Mouse (Mus musculus) midbrain, embryonic 13.5 days (tissue): ENCODE measurements around the gene Ftl1. TPM values are rescaled to one million over a fixed set of nuclear protein-coding genes. Genes with fewer than 3 reads are reported as not detected.
"Not testable (repeated sequence)": the region's sequence is repeated elsewhere in the genome, so short reads cannot be mapped to it uniquely, and the experiment has no call there.

Source experiments
- ATAC-seq: fragments of 200-750 bp; cut with Nextera tagmentation; 2 replicates; pipeline ENCODE4 v1.8.0; 2017; ENCODE audit warnings: mild to moderate bottlenecking, moderate TSS enrichment, moderate library complexity
- H3K27ac ChIP-seq: fragments of 300-500 bp; sonication (generic); 2 replicates; pipeline ENCODE4 v1.5.1; 2015; ENCODE audit warnings: inconsistent platforms, mild to moderate bottlenecking, moderate library complexity
- H3K27me3 ChIP-seq: fragments of 300-500 bp; sonication (generic); 2 replicates; pipeline ENCODE4 v1.6.1; 2015; ENCODE audit warnings: mild to moderate bottlenecking, inconsistent platforms
- H3K36me3 ChIP-seq: fragments of 300-500 bp; sonication (generic); 2 replicates; pipeline ENCODE4 v1.6.1; 2015; ENCODE audit warnings: mild to moderate bottlenecking, inconsistent platforms
- H3K4me1 ChIP-seq: fragments of 300-500 bp; sonication (generic); replicated peaks from 2 replicates; pipeline ENCODE4 v1.6.1; 2015; ENCODE audit warnings: inconsistent platforms
- H3K4me2 ChIP-seq: fragments of 300-500 bp; sonication (generic); replicated peaks from 2 replicates; pipeline ENCODE4 v1.6.1; 2015; ENCODE audit warnings: moderate library complexity, mild to moderate bottlenecking, inconsistent platforms
- H3K4me3 ChIP-seq: fragments of 300-500 bp; sonication (generic); replicated peaks from 2 replicates; pipeline ENCODE4 v1.5.1; 2015; ENCODE audit warnings: mild to moderate bottlenecking, inconsistent platforms
- H3K9ac ChIP-seq: fragments of 300-500 bp; sonication (generic); replicated peaks from 2 replicates; pipeline ENCODE4 v1.6.1; 2015; ENCODE audit warnings: mild to moderate bottlenecking, inconsistent platforms
- H3K9me3 ChIP-seq: fragments of 300-500 bp; sonication (generic); 2 replicates; pipeline ENCODE4 v1.6.1; 2016; ENCODE audit warnings: mild to moderate bottlenecking, inconsistent platforms
- WGBS: fragments of 180-500 bp; shearing (Covaris S2); methylation state at CpG from one replicate; pipeline ENCODE4 v1.1.7; 2015; 5-methylcytosine and 5-hydroxymethylcytosine counted together
- polyA plus RNA-seq: library from polyadenylated mRNA; unstranded; fragments of >200 nt; fragmentation: Nextera tagmentation; extraction: Ambion mirVana; gene quantifications from 2 replicates; pipeline ENCODE4 v1.2.1, GENCODE M21; 2015

Gene Ftl1
- polyA plus RNA-seq, 1 experiment from 2014 or later, result 7,096 TPM

DNA sequence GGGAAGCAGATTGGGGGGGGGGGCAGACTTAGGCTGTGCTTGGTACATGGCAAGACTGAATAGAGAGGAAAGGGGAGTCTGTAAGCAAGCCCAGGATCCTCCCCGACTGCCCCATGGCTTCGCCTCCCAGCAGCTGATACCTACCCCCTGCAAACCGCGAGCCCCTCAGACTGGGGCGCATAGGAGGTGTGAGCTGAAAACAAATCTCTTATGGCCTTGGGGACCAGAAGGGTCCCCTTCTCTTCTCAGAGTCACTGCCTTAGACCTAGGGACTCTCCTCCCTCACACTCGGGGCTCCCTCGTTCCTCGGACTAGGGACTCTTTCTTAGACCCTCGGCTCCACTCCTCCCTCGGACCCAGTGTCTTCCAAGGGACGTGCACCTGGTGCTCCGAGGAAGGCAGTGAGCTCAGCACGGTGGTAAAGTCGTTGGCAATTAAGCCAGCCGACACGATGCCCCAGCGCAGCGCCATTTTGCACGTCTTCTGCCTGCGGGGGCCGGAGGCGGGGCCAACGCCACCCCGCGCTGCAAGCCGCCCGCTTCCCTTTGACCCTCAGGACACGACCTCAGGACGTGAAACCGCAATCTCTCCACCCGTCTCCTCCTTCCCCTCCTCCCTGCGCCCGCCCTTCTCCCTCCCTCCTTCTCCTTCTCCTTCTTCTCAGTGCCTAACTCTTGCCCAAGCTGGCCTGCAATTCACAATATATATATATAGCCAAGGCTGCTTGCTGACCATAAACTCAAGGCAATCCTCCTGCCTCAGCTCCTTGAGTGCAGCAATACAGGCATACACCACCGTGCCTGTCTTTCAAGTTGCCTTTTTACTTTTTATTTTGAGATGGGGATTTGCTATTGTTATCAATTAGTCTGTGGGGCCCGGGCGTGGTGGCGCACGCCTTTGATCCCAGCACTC lies 28.9 kb upstream of the Ftl1 start, which contains the start of gene Dhdh:
TSS of gene Dhdh (minus strand) at position 513 of the 912 bp plus-strand sequence.
- peak within 1 kb of the TSS; percentile 86 for H3K27ac ChIP-seq
- ATAC-seq, result peak; percentile 78
- H3K4me2 ChIP-seq, result peak within 1 kb of the TSS; percentile 57
- no peaks in the 10 kb centered on the region for H3K9me3 ChIP-seq
- no peaks in the 10 kb centered on the region for H3K27me3 ChIP-seq
- peaks cover 17% of the 10 kb centered on the region for H3K36me3 ChIP-seq
- WGBS, result 9% methylated on average over 38 of the region's 38 CpGs
- peaks cover 26% of the 10 kb centered on the region for H3K4me1 ChIP-seq
- H3K4me3 ChIP-seq, result peak within 1 kb of the TSS; percentile 40
- peak within 1 kb of the TSS; percentile 65 for H3K9ac ChIP-seq

DNA sequence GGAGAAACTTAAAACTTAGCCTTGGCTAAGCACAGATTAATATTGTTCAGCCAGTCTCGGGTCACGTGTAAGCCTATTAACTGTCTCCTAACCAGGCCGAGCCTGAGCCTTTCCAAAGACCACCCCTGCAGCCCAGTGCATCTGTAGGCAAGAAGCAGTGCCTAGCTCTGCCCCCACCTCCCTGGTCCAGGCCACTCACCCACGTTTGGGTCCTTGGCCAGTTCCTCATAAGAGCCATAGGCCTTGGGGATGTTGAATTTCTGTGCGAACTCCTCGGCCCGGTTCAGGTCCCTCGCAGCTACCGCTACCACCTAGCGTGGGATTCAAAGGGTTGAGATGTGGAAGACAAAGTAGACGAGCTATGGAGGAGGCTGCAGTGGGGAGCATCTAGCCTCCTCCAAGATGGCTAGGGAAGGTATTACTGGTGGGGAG lies 28.2 kb upstream of the Ftl1 start:
- Histone ChIP-seq H3K36me3 (peaks cover 10% of the 10 kb centered on the region), H3K9me3 (no peaks in the 10 kb centered on the region), H3K9ac (peak overlapping the region; percentile 65; the same call in 1 of the 2 replicates), H3K27me3 (no peaks in the 10 kb centered on the region), H3K4me2 (peak overlapping the region; percentile 57), H3K27ac (peak overlapping the region; percentile 86), H3K4me1 (peaks cover 26% of the 10 kb centered on the region), H3K4me3 (peak overlapping the region; percentile 40)
- WGBS, result 13% methylated on average over 11 of the region's 11 CpGs
- peak; percentile 80 for ATAC-seq

DNA sequence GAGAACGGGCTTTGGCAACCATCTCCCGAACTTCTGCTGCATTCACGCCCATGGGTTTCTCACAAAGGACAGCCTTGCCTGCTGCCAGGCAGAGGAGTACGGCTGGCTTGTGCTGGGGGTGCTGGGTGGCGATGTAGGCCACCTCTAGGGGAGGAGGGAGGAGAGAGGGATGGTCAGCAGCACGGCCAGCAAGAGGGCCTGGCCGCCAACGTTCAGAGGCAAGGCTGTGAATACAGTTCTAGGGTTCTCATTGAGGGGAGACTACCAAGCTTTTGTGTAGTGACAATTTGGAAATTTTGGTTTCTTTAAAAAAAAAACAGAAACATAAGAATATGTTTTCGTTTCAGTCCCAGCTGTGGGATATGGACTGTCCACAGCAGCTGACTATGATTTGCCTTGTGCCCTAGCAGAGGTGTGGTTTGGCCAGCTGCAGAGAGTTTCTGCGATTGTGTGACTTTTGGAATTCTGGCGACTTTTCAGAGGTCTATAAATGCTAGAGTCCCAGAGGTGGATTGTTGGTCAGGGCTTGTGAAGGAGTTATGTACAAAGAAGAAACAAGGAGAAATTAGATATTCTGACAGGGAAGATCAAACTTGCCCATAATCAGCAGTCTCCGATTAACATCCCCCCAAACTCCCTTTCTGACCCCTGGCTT lies 27.2 kb upstream of the Ftl1 start, which contains the start of gene Gm45808:
TSS of gene Gm45808 (minus strand) at position 51 of the 655 bp plus-strand sequence.
- Histone ChIP-seq H3K9me3 (no peaks in the 10 kb centered on the region), H3K27me3 (no peaks in the 10 kb centered on the region), H3K9ac (no peak within 1 kb of the TSS), H3K4me2 (no peak within 1 kb of the TSS), H3K4me1 (peaks cover 26% of the 10 kb centered on the region), H3K27ac (no peak within 1 kb of the TSS), H3K4me3 (no peak within 1 kb of the TSS; the same call in 1 of the 2 replicates), H3K36me3 (peaks cover 1% of the 10 kb centered on the region; the same call in 1 of the 2 replicates)
- ATAC-seq, result no peak
- 85% methylated on average over 12 of the region's 12 CpGs for WGBS

DNA sequence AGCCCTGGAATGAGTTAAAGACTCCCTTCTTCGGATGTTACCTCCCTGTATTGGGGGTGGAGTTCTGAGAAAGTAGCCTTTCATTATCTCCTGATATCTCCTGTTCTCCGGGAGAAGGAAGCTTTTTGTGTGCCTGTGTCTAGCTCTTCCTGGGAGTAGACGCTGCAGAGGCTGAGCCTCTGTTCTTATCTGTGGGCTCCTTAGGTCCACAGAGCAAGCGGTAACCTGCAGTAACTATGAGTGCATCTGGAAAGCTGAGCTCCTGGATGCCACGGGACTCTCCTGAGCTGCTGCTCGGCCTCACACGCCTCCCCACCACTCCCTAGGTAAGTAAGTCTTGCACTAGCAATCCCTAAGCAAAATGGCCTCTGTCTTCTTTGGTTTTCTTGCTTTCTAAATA lies 26.5 kb upstream of the Ftl1 start:
- no peak for ATAC-seq
- Histone ChIP-seq H3K36me3 (no peaks in the 10 kb centered on the region), H3K4me2 (no peak overlapping the region), H3K4me3 (no peak overlapping the region), H3K9ac (no peak overlapping the region), H3K27ac (no peak overlapping the region), H3K9me3 (no peaks in the 10 kb centered on the region), H3K4me1 (peaks cover 24% of the 10 kb centered on the region), H3K27me3 (no peaks in the 10 kb centered on the region)
- WGBS, result 84% methylated on average over 7 of the region's 7 CpGs

DNA sequence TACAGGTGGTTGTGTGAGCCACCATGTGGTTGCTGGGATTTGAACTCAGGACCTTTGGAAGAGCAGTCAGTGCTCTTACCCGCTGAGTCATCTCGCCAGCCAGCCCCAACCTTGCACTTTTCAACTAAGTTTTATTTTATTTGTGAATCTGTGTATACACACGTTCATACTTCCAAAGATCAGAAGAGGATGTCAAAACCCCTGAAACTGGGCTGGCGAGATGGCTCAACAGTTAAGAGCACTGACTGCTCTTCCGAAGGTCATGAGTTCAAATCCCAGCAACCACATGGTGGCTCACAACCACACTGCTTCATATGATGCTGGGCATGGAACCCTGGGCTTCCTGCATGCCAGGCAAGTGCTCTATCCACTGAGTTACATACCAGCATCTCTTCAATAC lies 25.3 kb upstream of the Ftl1 start:
- not testable (repeated sequence) for H3K36me3 ChIP-seq, H3K27ac ChIP-seq, H3K27me3 ChIP-seq, H3K9me3 ChIP-seq, ATAC-seq, H3K4me3 ChIP-seq, H3K9ac ChIP-seq, H3K4me2 ChIP-seq
- H3K4me1 ChIP-seq, result peaks cover 17% of the 10 kb centered on the region
- 94% methylated on average over 5 of the region's 5 CpGs for WGBS

DNA sequence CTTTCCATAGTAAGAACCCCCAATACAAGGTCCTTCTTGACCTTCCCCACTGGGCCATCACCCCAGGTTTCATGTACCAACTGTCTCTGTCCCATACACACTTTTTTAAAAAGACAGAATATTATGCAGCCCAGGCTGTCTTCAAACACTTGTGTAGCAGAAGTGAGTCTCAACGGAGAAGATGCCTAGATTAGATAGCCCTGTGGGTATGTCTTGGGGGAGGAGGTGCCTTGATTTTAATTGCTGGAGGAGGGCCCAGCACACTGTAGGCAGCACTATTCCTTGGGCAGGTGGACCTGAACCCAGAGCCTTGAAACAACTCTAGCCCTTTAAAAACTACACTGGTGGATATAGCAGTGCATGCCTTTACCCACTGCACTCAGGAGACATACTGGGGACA lies 22.5 kb upstream of the Ftl1 start:
- no peaks in the 10 kb centered on the region for H3K36me3 ChIP-seq
- no peak overlapping the region for H3K4me3 ChIP-seq
- no peak for ATAC-seq
- WGBS, result 100% methylated on average over 1 of the region's 1 CpGs
- H3K4me1 ChIP-seq, result no peaks in the 10 kb centered on the region
- no peaks in the 10 kb centered on the region for H3K27me3 ChIP-seq
- no peaks in the 10 kb centered on the region for H3K9me3 ChIP-seq
- no peak overlapping the region for H3K27ac ChIP-seq
- H3K9ac ChIP-seq, result no peak overlapping the region
- no peak overlapping the region for H3K4me2 ChIP-seq

DNA sequence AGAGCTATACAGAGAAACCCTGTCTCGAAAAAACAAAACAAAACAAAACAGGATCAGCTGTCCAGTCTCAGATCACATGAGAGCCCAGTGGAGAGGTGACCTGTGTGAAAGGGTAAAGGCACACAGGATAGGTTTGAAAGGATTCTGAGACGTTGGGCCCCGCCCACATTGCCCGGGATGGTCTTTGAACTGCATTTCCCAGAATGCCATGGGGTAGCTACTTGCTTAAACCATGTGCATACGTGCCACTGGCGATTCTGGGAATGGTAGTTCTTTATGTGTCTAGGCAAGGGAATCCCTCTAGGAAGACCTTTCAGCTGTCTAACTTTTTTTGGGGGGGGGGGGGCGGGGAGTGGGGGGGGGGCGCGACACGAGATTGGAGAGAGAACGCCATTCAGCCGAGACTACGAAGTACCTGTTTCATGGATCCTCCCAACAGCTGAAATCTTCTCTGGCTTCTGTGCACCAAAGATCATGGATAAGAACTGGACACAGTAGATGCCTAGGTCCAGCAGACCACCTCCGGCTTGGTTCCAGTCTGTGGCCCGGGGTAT lies 21.8 kb upstream of the Ftl1 start, which contains the start of gene Tulp2:
TSS of gene Tulp2 (plus strand) at position 504 of the 554 bp plus-strand sequence.
- no peak within 1 kb of the TSS for H3K9ac ChIP-seq
- no peaks in the 10 kb centered on the region for H3K27me3 ChIP-seq
- no peaks in the 10 kb centered on the region for H3K36me3 ChIP-seq
- no peak within 1 kb of the TSS for H3K27ac ChIP-seq
- H3K9me3 ChIP-seq, result no peaks in the 10 kb centered on the region
- no peaks in the 10 kb centered on the region for H3K4me1 ChIP-seq
- WGBS, result 52% methylated on average over 15 of the region's 15 CpGs
- ATAC-seq, result peak; percentile 89
- no peak within 1 kb of the TSS for H3K4me3 ChIP-seq
- no peak within 1 kb of the TSS for H3K4me2 ChIP-seq

DNA sequence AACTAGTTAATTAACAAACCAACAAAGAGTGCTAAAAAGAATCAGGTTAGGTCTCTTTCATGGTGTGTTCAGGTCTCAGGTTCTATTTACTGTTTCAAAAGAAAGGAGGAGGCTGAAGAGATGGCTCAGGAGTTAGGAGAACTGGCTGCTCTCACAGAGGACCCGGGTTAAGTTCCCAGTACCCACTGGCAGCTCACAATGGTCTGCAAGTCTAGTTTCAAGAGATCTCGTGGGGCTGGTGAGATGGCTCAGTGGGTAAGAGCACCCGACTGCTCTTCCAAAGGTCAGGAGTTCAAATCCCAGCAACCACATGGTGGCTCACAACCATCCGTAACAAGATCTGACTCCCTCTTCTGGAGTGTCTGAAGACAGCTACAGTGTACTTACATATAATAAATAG lies 20.6 kb upstream of the Ftl1 start:
- not testable (repeated sequence) for H3K9me3 ChIP-seq, ATAC-seq, H3K4me2 ChIP-seq, H3K27me3 ChIP-seq, H3K4me3 ChIP-seq, H3K36me3 ChIP-seq, H3K9ac ChIP-seq, H3K4me1 ChIP-seq, H3K27ac ChIP-seq
- whole genome bisulfite sequencing, result 82% methylated on average over 4 of the region's 4 CpGs

DNA sequence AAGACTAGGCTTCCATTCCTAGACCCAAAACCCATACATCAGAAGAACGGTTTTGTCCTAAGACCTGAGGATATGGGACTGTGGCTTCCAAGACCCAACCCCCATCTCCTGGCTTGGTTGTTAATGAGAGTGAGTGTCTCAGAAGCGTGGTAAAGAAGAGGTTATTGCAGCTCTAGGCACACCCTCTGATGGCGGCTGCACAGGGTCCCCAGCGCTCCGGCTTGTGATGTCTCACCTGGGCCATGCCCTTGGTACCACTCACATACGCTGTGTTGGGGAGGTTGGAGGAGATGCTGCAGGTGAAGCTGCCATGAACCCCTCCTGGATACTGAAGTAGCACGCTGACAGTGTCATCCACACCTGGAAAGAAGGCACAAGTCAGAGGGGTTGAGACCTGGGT lies 19.1 kb upstream of the Ftl1 start:
- H3K9me3 ChIP-seq, result no peaks in the 10 kb centered on the region
- ATAC-seq, result no peak
- H3K9ac ChIP-seq, result no peak overlapping the region
- no peak overlapping the region for H3K4me3 ChIP-seq
- H3K4me2 ChIP-seq, result no peak overlapping the region
- 94% methylated on average over 7 of the region's 7 CpGs for WGBS
- H3K27me3 ChIP-seq, result no peaks in the 10 kb centered on the region
- no peak overlapping the region for H3K27ac ChIP-seq
- no peaks in the 10 kb centered on the region for H3K36me3 ChIP-seq
- H3K4me1 ChIP-seq, result no peaks in the 10 kb centered on the region

DNA sequence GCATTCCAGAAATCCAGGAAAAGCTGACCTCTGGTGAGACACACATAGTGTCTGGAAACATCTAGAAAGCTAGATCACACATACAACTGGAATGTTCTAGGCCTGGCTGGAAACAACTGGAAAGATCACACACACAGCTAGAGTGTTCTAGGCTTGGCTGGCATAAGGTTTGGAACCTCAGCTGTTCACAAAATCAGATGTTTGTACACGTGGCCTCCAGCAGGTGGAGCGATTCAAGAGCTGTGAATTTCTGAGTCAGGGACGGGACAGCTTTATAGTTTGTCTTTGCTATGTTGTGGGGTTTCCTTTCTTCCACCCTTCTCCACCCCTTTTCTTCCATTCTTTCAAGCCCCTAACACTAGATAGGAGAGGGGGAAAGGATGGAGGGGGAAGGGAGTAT lies 17.3 kb upstream of the Ftl1 start:
- H3K9me3 ChIP-seq, result no peaks in the 10 kb centered on the region
- WGBS, result 17% methylated on average over 3 of the region's 3 CpGs
- ATAC-seq, result no peak

DNA sequence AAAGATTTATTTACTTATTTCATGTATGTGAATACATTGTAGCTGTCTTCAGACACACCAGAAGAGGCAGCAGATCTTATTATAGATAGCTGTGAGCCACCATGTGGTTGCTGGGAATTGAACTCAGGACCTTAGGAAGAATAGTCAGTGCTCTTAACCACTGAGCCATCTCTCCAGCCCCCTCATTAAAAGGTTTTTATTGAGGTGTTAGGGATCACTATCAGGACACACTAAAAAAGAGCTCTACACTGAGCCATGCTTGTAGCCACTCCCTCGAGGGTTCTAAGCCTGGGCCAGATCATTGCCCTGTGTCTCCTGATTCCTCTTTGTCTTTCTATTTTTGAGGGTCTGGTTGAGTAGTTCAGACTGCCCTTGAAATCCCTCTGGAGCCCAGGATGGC lies 16.8 kb upstream of the Ftl1 start:
- H3K27me3 ChIP-seq, result no peaks in the 10 kb centered on the region
- H3K4me2 ChIP-seq, result no peak overlapping the region
- H3K9ac ChIP-seq, result no peak overlapping the region
- no peaks in the 10 kb centered on the region for H3K4me1 ChIP-seq
- ATAC-seq, result no peak
- H3K9me3 ChIP-seq, result no peaks in the 10 kb centered on the region
- no peaks in the 10 kb centered on the region for H3K36me3 ChIP-seq
- WGBS, result 56% methylated on average over 1 of the region's 1 CpGs
- no peak overlapping the region for H3K4me3 ChIP-seq
- H3K27ac ChIP-seq, result no peak overlapping the region

More for the DNA sequence above, 17.3 kb upstream of the Ftl1 start:
- no peaks in the 10 kb centered on the region for H3K36me3 ChIP-seq
- no peak overlapping the region for H3K4me3 ChIP-seq
- H3K27ac ChIP-seq, result no peak overlapping the region
- no peak overlapping the region for H3K4me2 ChIP-seq
- H3K27me3 ChIP-seq, result no peaks in the 10 kb centered on the region
- no peaks in the 10 kb centered on the region for H3K4me1 ChIP-seq
- no peak overlapping the region for H3K9ac ChIP-seq
